Mouse (Mus musculus) right cerebral cortex, postnatal 25 days (tissue): ENCODE data around the gene Cd37.

Experiments used
- DNase-seq: peaks from one replicate; pipeline ENCODE4 v3.0.0; 2022

Gene Cd37

GRCm38 (mm10) chr7:45198435-45198834, 40.5 kb downstream of the Cd37 start:
- peak; percentile 68 for DNase-seq

- no peak for DNase-seq
Measured at GRCm38 (mm10) chr7:45196994-45197393, 41.9 kb downstream of the Cd37 start.

- no peak for DNase-seq
Measured at GRCm38 (mm10) chr7:45196176-45196535, 42.8 kb downstream of the Cd37 start.

- DNase-seq, result no peak
Measured at GRCm38 (mm10) chr7:45195341-45196175, 43.4 kb downstream of the Cd37 start.

GRCm38 (mm10) chr7:45193871-45194785, 44.8 kb downstream of the Cd37 start:
- DNase-seq, result no peak

GRCm38 (mm10) chr7:45193406-45193805, 45.5 kb downstream of the Cd37 start:
- DNase-seq, result no peak

- DNase-seq, result no peak
Measured at GRCm38 (mm10) chr7:45192585-45193310, 46.2 kb downstream of the Cd37 start.

- DNase-seq, result no peak
Measured at GRCm38 (mm10) chr7:45191803-45192363, 47.0 kb downstream of the Cd37 start.

- no peak for DNase-seq
Measured at GRCm38 (mm10) chr7:45191161-45191560, 47.8 kb downstream of the Cd37 start.

- DNase-seq, result no peak
Measured at GRCm38 (mm10) chr7:45190186-45190585, 48.7 kb downstream of the Cd37 start.

GRCm38 (mm10) chr7:45189600-45189999, 49.3 kb downstream of the Cd37 start:
- DNase-seq, result peak; percentile 65

GRCm38 (mm10) chr7:45185921-45186320, 53.0 kb downstream of the Cd37 start:
- no peak for DNase-seq

GRCm38 (mm10) chr7:45183672-45184071, 55.2 kb downstream of the Cd37 start:
- DNase-seq, result no peak
